Mouse (Mus musculus) liver, embryonic 13.5 days (tissue): ENCODE measurements around the gene Plau. TPM values are rescaled to one million over a fixed set of nuclear protein-coding genes. Genes with fewer than 3 reads are reported as not detected.

Experiments used
- ATAC-seq: fragments of 200-750 bp; cut with Nextera tagmentation; 2 replicates; pipeline ENCODE4 v1.8.0; 2017; ENCODE audit warnings: low read depth, mild to moderate bottlenecking, moderate number of reproducible peaks, moderate library complexity
- DNase-seq: peaks from one replicate; pipeline ENCODE4 v3.0.0; 2022
- H3K27ac ChIP-seq: fragments of 300-500 bp; sonication (generic); 2 replicates; pipeline ENCODE4 v1.5.1; 2015; ENCODE audit warnings: moderate library complexity, mild to moderate bottlenecking, inconsistent platforms
- H3K27me3 ChIP-seq: fragments of 300-500 bp; sonication (generic); 2 replicates; pipeline ENCODE4 v1.6.1; 2015; ENCODE audit warnings: mild to moderate bottlenecking, inconsistent platforms
- H3K36me3 ChIP-seq: fragments of 300-500 bp; sonication (generic); 2 replicates; pipeline ENCODE4 v1.6.1; 2015; ENCODE audit warnings: mild to moderate bottlenecking, inconsistent platforms
- H3K4me1 ChIP-seq: fragments of 300-500 bp; sonication (generic); replicated peaks from 2 replicates; pipeline ENCODE4 v1.6.1; 2015; ENCODE audit warnings: inconsistent platforms
- H3K4me2 ChIP-seq: fragments of 300-500 bp; sonication (generic); 2 replicates; pipeline ENCODE4 v1.6.1; 2015; ENCODE audit warnings: inconsistent platforms, mild to moderate bottlenecking, moderate library complexity
- H3K4me3 ChIP-seq: fragments of 300-500 bp; sonication (generic); replicated peaks from 2 replicates; pipeline ENCODE4 v1.5.1; 2015; ENCODE audit warnings: mild to moderate bottlenecking, inconsistent platforms
- H3K9ac ChIP-seq: fragments of 300-500 bp; sonication (generic); 2 replicates; pipeline ENCODE4 v1.6.1; 2015; ENCODE audit warnings: mild to moderate bottlenecking, inconsistent platforms
- H3K9me3 ChIP-seq: fragments of 300-500 bp; sonication (generic); replicated peaks from 2 replicates; pipeline ENCODE4 v1.6.1; 2016; ENCODE audit warnings: inconsistent platforms
- WGBS: fragments of 180-500 bp; shearing (Covaris S2); methylation state at CpG from one replicate; pipeline ENCODE4 v1.1.7; 2015; ENCODE audit not compliant: insufficient replicate concordance; 5-methylcytosine and 5-hydroxymethylcytosine counted together
- polyA plus RNA-seq: library from polyadenylated mRNA; unstranded; fragments of >200 nt; fragmentation: Nextera tagmentation; extraction: Ambion mirVana; gene quantifications from 2 replicates; pipeline ENCODE4 v1.2.1, GENCODE M21; 2015

The Plau gene
- polyA plus RNA-seq = 0.74 and 0.76 TPM in 2 replicates

DNA sequence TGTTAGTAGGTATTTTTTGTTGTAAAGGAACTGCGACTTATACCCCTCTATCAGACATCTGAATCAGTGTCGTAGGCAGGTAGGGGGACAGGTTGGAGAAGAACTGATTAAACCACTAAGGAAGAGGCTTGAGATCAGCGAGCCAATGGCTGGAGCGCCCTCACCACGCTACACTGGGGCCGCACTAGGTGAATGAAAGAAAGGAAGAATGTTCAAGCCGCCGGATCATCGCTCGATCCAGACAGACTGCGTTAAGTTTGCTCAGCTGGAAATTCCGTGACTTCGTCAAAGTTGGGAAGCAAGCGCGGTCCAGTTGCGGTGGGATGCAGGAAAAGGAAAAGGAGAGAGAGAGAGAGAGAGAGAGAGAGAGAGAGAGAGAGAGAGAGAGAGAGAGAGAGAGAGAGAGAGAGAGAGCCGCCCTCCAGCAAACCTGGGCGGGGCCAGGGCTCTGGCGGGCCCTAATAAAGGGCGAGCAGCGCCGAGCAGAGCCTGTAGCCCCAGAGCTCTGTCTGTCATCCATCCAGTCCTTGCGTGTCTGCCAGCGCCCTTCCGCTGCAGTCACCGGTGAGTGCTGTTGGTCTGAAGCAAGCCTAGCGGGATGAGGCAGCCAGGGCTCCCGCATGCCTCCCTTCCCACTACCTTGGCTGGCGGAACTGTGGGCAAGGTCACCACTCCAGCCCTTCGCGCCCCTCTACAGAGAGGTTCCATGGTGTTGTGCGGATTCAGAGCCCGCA lies at the start of gene Plau:
Plau (plus strand) TSS at position 490 of the 734 bp plus-strand sequence.
- ATAC-seq = peak; percentile 81
- no peaks in the 10 kb centered on the region for H3K36me3 ChIP-seq
- peak; percentile 42 for DNase-seq
- peak within 1 kb of the TSS; percentile 59 for H3K4me3 ChIP-seq
- H3K4me2 ChIP-seq = peak within 1 kb of the TSS; percentile 80
- no peak within 1 kb of the TSS for H3K27ac ChIP-seq
- peaks cover 9% of the 10 kb centered on the region for H3K4me1 ChIP-seq
- WGBS = under 1% methylated on average over 33 of the region's 33 CpGs
- peaks cover 40% of the 10 kb centered on the region for H3K27me3 ChIP-seq
- peak within 1 kb of the TSS; percentile 63 for H3K9ac ChIP-seq
- no peaks in the 10 kb centered on the region for H3K9me3 ChIP-seq

GRCm38 (mm10) chr14:20788151-20788550 lies 48.3 kb upstream of the Plau start:
- no peak overlapping the region for H3K9ac ChIP-seq
- H3K27ac ChIP-seq = no peak overlapping the region
- H3K4me1 ChIP-seq = peaks cover 42% of the 10 kb centered on the region
- peaks cover 20% of the 10 kb centered on the region for H3K36me3 ChIP-seq
- WGBS = 77% methylated on average over 3 of the region's 3 CpGs
- no peaks in the 10 kb centered on the region for H3K27me3 ChIP-seq
- no peak overlapping the region for H3K4me2 ChIP-seq
- no peaks in the 10 kb centered on the region for H3K9me3 ChIP-seq
- DNase-seq (no peak), ATAC-seq (no peak)
- no peak overlapping the region for H3K4me3 ChIP-seq

- H3K4me1 ChIP-seq = peaks cover 47% of the 10 kb centered on the region
- no peaks in the 10 kb centered on the region for H3K27me3 ChIP-seq
- H3K9ac ChIP-seq = no peak overlapping the region
- 72% methylated on average over 4 of the region's 4 CpGs for WGBS
- ATAC-seq (no peak), DNase-seq (no peak)
- H3K9me3 ChIP-seq = no peaks in the 10 kb centered on the region
- H3K36me3 ChIP-seq = peaks cover 20% of the 10 kb centered on the region
- H3K4me2 ChIP-seq = no peak overlapping the region
- H3K27ac ChIP-seq = no peak overlapping the region
- H3K4me3 ChIP-seq = no peak overlapping the region
Observed at GRCm38 (mm10) chr14:20789593-20789992, 46.9 kb upstream of the Plau start.

DNA sequence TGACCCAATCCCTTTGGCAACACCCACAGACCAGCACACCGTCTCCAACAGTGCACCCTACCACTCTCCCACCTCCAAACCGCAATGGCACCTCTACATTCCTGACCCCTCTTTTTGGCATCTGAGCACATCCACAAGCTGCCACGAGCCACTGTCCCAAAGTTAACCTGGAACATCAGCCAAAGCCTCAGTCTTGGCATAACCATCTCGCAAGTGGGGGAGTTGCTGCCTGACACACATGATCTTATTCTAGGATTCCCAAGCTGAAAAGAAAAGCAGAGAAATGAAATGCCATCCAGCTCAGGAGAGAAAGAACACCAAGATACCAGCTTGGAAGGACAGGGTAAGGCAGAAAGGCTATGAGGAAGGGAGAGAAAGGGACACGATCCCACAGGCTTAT lies 46.0 kb upstream of the Plau start:
- Histone ChIP-seq H3K4me3 (no peak overlapping the region), H3K4me2 (no peak overlapping the region), H3K27me3 (no peaks in the 10 kb centered on the region), H3K36me3 (peaks cover 20% of the 10 kb centered on the region), H3K9ac (no peak overlapping the region), H3K4me1 (peaks cover 52% of the 10 kb centered on the region), H3K9me3 (no peaks in the 10 kb centered on the region), H3K27ac (no peak overlapping the region)
- ATAC-seq (no peak), DNase-seq (no peak)
- 85% methylated on average over 5 of the region's 5 CpGs for WGBS

DNA sequence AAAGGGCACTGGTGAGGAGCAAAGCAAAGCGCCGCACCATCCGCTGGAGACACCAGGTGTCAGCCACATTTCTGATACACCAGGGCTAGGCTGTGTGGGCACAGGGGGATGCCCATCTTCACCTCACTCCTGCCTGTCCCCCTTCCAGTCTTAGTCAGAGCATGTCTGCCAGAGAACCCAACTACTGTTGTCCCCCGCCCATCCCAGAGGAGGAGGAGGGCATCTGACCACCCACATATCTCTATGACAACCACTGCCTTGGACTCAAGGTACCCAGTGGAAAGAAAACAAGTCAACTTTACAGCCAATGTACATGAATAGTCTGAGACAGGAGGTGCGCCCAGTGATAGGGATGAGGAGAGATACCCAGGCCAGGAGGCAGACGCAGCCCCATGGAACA lies 45.5 kb upstream of the Plau start:
- no peak overlapping the region for H3K4me2 ChIP-seq
- H3K27ac ChIP-seq = no peak overlapping the region
- WGBS = 90% methylated on average over 6 of the region's 6 CpGs
- H3K36me3 ChIP-seq = peaks cover 20% of the 10 kb centered on the region
- no peak for DNase-seq
- no peak for ATAC-seq
- H3K27me3 ChIP-seq = no peaks in the 10 kb centered on the region
- H3K4me3 ChIP-seq = no peak overlapping the region
- peaks cover 52% of the 10 kb centered on the region for H3K4me1 ChIP-seq
- no peaks in the 10 kb centered on the region for H3K9me3 ChIP-seq
- no peak overlapping the region for H3K9ac ChIP-seq

DNA sequence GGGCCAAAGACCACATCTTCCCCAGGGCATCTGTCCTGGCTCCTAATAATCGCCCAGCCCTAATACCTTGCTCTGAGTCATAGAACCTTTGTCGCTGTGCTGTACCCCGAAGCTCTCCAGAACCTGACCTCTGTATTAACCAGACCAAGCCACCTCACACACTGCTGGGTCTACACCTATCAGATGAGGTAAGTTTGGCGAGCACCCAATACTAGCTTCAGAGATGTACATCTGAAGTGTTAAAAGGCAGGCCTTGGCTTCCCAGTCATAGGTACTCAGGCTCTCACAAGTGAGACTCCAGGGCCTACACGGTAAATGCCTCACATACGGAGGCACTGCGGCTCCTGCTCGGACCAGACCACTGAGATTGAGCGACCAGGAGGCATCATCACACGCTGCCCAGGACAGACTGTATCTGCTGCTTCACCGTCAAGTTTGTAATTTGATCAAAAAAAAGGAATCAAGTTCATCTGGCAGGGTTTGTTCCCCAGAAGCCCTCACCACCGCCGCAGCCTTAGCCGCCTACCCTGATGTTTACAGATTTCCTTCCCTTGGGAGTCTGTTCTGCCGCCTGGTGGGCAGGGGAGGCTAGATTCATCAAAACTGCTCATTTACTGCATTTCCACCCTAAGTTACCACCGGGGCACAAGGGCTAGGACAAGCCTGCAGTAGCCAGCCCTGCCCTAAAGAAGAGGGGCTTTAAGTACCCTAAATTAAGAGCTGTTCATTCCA lies 44.8 kb upstream of the Plau start:
- H3K9me3 ChIP-seq = no peaks in the 10 kb centered on the region
- WGBS = 84% methylated on average over 16 of the region's 16 CpGs
- DNase-seq = no peak
- peaks cover 47% of the 10 kb centered on the region for H3K4me1 ChIP-seq
- H3K4me2 ChIP-seq = peak overlapping the region; percentile 97; the same call in 1 of the 2 replicates
- H3K27ac ChIP-seq = no peak overlapping the region
- peaks cover 20% of the 10 kb centered on the region for H3K36me3 ChIP-seq
- no peak overlapping the region for H3K4me3 ChIP-seq
- ATAC-seq = no peak
- H3K27me3 ChIP-seq = no peaks in the 10 kb centered on the region
- no peak overlapping the region for H3K9ac ChIP-seq

DNA sequence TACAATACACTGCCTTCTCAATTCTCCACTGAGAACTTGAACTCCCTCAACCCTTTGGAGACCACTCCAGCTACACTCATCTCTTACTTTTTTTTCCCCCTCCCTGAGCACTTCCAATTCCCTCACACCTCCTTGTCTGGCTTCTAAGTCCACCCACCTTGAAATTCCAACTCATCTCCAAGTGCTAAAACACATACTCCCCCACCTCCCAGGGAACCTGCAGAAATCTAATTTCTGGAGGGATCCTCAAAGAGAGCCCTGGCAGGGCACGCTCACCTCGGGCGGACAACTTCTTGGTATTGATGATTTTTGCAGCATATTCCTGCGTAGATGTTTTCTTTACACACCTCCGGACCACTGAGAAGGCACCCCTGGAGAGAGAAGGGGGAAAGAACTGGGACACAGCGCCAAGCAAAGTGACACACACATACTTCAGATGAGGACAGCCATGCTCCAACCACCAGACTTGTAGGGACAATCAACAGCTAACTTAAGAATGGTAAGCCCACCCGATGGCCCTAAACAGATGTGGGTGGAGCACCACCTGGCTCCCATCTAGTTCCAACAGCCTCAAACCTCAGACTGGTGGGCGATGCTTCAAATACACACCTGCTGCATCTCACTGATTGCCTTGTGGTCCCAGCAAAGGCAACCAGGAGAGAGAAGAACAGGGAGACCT lies 44.1 kb upstream of the Plau start:
- WGBS = 74% methylated on average over 8 of the region's 8 CpGs
- DNase-seq (no peak), ATAC-seq (no peak)
- Histone ChIP-seq H3K27ac (no peak overlapping the region), H3K4me3 (peak overlapping the region; percentile 87), H3K9me3 (no peaks in the 10 kb centered on the region), H3K9ac (peak overlapping the region; percentile 81), H3K4me2 (peak overlapping the region; percentile 97), H3K4me1 (peaks cover 40% of the 10 kb centered on the region), H3K36me3 (peaks cover 19% of the 10 kb centered on the region), H3K27me3 (no peaks in the 10 kb centered on the region)

GRCm38 (mm10) chr14:20792922-20793757 lies 43.3 kb upstream of the Plau start:
- DNase-seq (peak; percentile 36), ATAC-seq (peak; percentile 52)
- Histone ChIP-seq H3K27me3 (0 out of 2 replicates have a peak, but pooled peaks cover 2% of the 10 kb centered on the region), H3K36me3 (peaks cover 16% of the 10 kb centered on the region), H3K9ac (peak overlapping the region; percentile 81), H3K4me3 (peak overlapping the region; percentile 87), H3K27ac (peak overlapping the region; percentile 55), H3K4me2 (peak overlapping the region; percentile 97), H3K4me1 (peaks cover 35% of the 10 kb centered on the region), H3K9me3 (no peaks in the 10 kb centered on the region)
- WGBS = 2% methylated on average over 54 of the region's 57 CpGs

- peaks cover 9% of the 10 kb centered on the region for H3K36me3 ChIP-seq
- peak within 1 kb of the TSS; percentile 55 for H3K27ac ChIP-seq
- 0 out of 2 replicates have a peak, but pooled peaks cover 4% of the 10 kb centered on the region for H3K27me3 ChIP-seq
- peak within 1 kb of the TSS; percentile 81 for H3K9ac ChIP-seq
- H3K4me1 ChIP-seq = peaks cover 35% of the 10 kb centered on the region
- peak within 1 kb of the TSS; percentile 87 for H3K4me3 ChIP-seq
- H3K9me3 ChIP-seq = no peaks in the 10 kb centered on the region
- 1% methylated on average over 36 of the region's 76 CpGs for WGBS
- ATAC-seq = peak; percentile 93
- DNase-seq = peak; percentile 81
- peak within 1 kb of the TSS; percentile 97 for H3K4me2 ChIP-seq
Observed at GRCm38 (mm10) chr14:20793758-20794531, 42.5 kb upstream of the Plau start, which contains the start of gene Camk2g. Camk2g (minus strand) TSS chr14:20794088.

DNA sequence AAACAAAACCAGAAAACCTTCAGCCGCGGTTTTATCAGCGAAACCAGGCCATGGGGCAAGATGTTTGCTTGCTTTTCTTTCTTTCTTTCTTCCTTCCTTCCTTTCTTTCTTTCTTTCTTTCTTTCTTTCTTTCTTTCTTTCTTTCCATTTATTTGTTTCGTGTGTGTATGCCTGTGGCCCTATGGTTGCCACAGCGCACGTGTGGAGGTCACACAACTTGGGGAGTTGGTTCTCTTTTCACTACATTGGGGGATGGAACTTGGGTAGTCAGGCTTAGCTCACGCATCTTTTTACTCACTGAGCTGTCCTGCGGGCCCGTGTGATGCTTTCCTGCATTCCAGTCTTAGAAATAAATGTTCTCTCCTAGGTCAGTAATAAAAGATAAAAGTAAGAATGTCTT lies 41.9 kb upstream of the Plau start:
- no peaks in the 10 kb centered on the region for H3K9me3 ChIP-seq
- no peak for ATAC-seq
- H3K9ac ChIP-seq = peak overlapping the region; percentile 65
- peaks cover 35% of the 10 kb centered on the region for H3K4me1 ChIP-seq
- H3K27me3 ChIP-seq = 0 out of 2 replicates have a peak, but pooled peaks cover 4% of the 10 kb centered on the region
- peaks cover 7% of the 10 kb centered on the region for H3K36me3 ChIP-seq
- peak overlapping the region; percentile 87 for H3K4me3 ChIP-seq
- 5% methylated on average over 9 of the region's 9 CpGs for WGBS
- peak overlapping the region; percentile 31; the same call in 1 of the 2 replicates for H3K27ac ChIP-seq
- DNase-seq = no peak
- H3K4me2 ChIP-seq = peak overlapping the region; percentile 97
